Mouse (Mus musculus): ENCODE measurements at regions not wholly inside any gene's neighbourhood (a gene's known extent, or its start where the extent isn't known, plus 50 kb on each side); places are given as distances from the start of the nearest gene placed in this dataset.

DNA sequence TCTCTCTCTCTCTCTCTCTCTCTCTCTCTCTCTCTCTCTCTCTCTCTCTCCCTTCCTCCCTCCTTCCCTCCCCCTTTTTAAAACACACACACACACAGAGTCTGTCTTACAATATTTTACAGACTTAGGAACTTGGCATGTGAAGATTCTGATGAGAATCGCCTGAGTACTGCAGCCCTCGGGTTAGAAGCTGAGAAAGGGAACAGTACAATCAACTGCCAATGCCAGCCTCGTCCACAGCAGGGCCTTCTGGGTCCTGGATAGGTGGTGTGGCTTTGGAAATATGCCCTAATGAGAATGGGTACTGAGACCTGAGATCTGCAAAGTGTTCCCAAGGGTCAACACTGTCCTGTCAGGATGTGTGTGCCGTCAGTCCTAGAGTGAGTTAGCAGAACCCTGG lies 430.1 kb downstream of the Prss52 start:
- no peak for TF ChIP-seq CTCF (IDR thresholded peaks at IDR 0.05; ENCODE audit: low read depth)
- TF ChIP-seq EP300 (IDR thresholded peaks at IDR 0.05; ENCODE audit: low read depth) = no peak
